Mouse (Mus musculus) liver, embryonic 16.5 days (tissue): ENCODE results near the gene Bpi. TPM values are rescaled to one million over a fixed set of nuclear protein-coding genes. Genes with fewer than 3 reads are reported as not detected.
A peak's percentile ranks its signal among the peaks of the same experiment; 100 is the strongest.

Source experiments
- ATAC-seq: fragments of 200-750 bp; cut with Nextera tagmentation; 2 replicates; pipeline ENCODE4 v1.8.0; 2017; ENCODE audit warnings: low read depth, mild to moderate bottlenecking, moderate number of reproducible peaks, moderate library complexity
- H3K27ac ChIP-seq: fragments of 300-500 bp; sonication (generic); 2 replicates; pipeline ENCODE4 v1.5.1; 2014; ENCODE audit warnings: mild to moderate bottlenecking, low read length
- H3K27me3 ChIP-seq: fragments of 300-500 bp; sonication (generic); 2 replicates; pipeline ENCODE4 v1.6.1; 2014; ENCODE audit warnings: low read depth, low read length, mixed read lengths; ENCODE audit not compliant: control insufficient read depth, insufficient read depth
- H3K36me3 ChIP-seq: fragments of 300-500 bp; sonication (generic); 2 replicates; pipeline ENCODE4 v1.6.1; 2014; ENCODE audit warnings: mild to moderate bottlenecking; ENCODE audit not compliant: control insufficient read depth, insufficient read depth
- H3K4me1 ChIP-seq: fragments of 300-500 bp; sonication (generic); 2 replicates; pipeline ENCODE4 v1.6.1; 2014; ENCODE audit warnings: low read depth, low read length, mixed read lengths; ENCODE audit not compliant: control insufficient read depth
- H3K4me2 ChIP-seq: fragments of 300-500 bp; sonication (generic); 2 replicates; pipeline ENCODE4 v1.6.1; 2014; ENCODE audit warnings: low read depth, low read length, mixed read lengths
- H3K4me3 ChIP-seq: fragments of 300-500 bp; sonication (generic); 2 replicates; pipeline ENCODE4 v1.5.1; 2014; ENCODE audit warnings: low read depth, mild to moderate bottlenecking, low read length
- H3K9ac ChIP-seq: fragments of 300-500 bp; sonication (generic); 2 replicates; pipeline ENCODE4 v1.6.1; 2014; ENCODE audit warnings: low read depth, low read length
- H3K9me3 ChIP-seq: fragments of 300-500 bp; sonication (generic); replicated peaks from 2 replicates; pipeline ENCODE4 v1.6.1; 2016; ENCODE audit warnings: low read length; ENCODE audit not compliant: control insufficient read depth
- WGBS: fragments of 180-500 bp; shearing (Covaris S2); extraction: QIAGEN DNeasy Blood & Tissue Kit; methylation state at CpG from one replicate; pipeline ENCODE4 v1.1.7; 2014; ENCODE audit not compliant: insufficient replicate concordance; 5-methylcytosine and 5-hydroxymethylcytosine counted together
- polyA plus RNA-seq: library from polyadenylated mRNA; unstranded; fragments of >200 nt; fragmentation: Nextera tagmentation; extraction: Ambion mirVana; gene quantifications from 2 replicates; pipeline ENCODE4 v1.2.1, GENCODE M21; 2015

Bpi gene
- polyA plus RNA-seq, 1 experiment from 2014 or later = not detected

GRCm38 (mm10) chr2:158221446-158222084, 36.3 kb upstream of the Bpi start:
- 47% methylated on average over 9 of the region's 9 CpGs for WGBS
- Histone ChIP-seq H3K4me1 (no peaks in the 10 kb centered on the region), H3K9me3 (no peaks in the 10 kb centered on the region), H3K4me2 (no peak overlapping the region), H3K27ac (no peak overlapping the region), H3K27me3 (no peaks in the 10 kb centered on the region), H3K36me3 (no peaks in the 10 kb centered on the region), H3K4me3 (no peak overlapping the region), H3K9ac (no peak overlapping the region)
- ATAC-seq = no peak

GRCm38 (mm10) chr2:158222664-158223063, 35.2 kb upstream of the Bpi start:
- Histone ChIP-seq H3K9ac (no peak overlapping the region), H3K27me3 (no peaks in the 10 kb centered on the region; the same call in 1 of the 2 replicates), H3K27ac (no peak overlapping the region), H3K4me1 (no peaks in the 10 kb centered on the region), H3K9me3 (no peaks in the 10 kb centered on the region), H3K4me3 (no peak overlapping the region), H3K4me2 (no peak overlapping the region), H3K36me3 (no peaks in the 10 kb centered on the region)
- ATAC-seq = no peak
- 60% methylated on average over 4 of the region's 4 CpGs for WGBS

GRCm38 (mm10) chr2:158223497-158223896, 34.4 kb upstream of the Bpi start:
- Histone ChIP-seq H3K4me3 (no peak overlapping the region), H3K4me2 (no peak overlapping the region), H3K27me3 (no peaks in the 10 kb centered on the region; the same call in 1 of the 2 replicates), H3K9ac (no peak overlapping the region), H3K27ac (no peak overlapping the region), H3K4me1 (no peaks in the 10 kb centered on the region), H3K9me3 (no peaks in the 10 kb centered on the region), H3K36me3 (no peaks in the 10 kb centered on the region)
- 68% methylated on average over 3 of the region's 3 CpGs for WGBS
- no peak for ATAC-seq

- H3K4me3 ChIP-seq = no peak overlapping the region
- no peaks in the 10 kb centered on the region; the same call in 1 of the 2 replicates for H3K4me1 ChIP-seq
- no peak overlapping the region for H3K9ac ChIP-seq
- H3K27ac ChIP-seq = no peak overlapping the region
- ATAC-seq = no peak
- H3K27me3 ChIP-seq = peaks cover 12% of the 10 kb centered on the region
- H3K4me2 ChIP-seq = no peak overlapping the region
- H3K9me3 ChIP-seq = no peaks in the 10 kb centered on the region
- 44% methylated on average over 5 of the region's 5 CpGs for WGBS
- no peaks in the 10 kb centered on the region for H3K36me3 ChIP-seq
Measured at GRCm38 (mm10) chr2:158225301-158225700, 32.6 kb upstream of the Bpi start.

GRCm38 (mm10) chr2:158228670-158229502, 29.0 kb upstream of the Bpi start, which contains the start of gene D630003M21Rik:
D630003M21Rik (minus strand) TSS chr2:158229222.
- ATAC-seq = peak; percentile 32
- H3K27me3 ChIP-seq = peaks cover 12% of the 10 kb centered on the region

GRCm38 (mm10) chr2:158229503-158229892, 28.4 kb upstream of the Bpi start:
- no peak for ATAC-seq
- Histone ChIP-seq H3K4me2 (peak overlapping the region; percentile 55), H3K9ac (no peak overlapping the region)

More at GRCm38 (mm10) chr2:158228670-158229502, 29.0 kb upstream of the Bpi start, which contains the start of gene D630003M21Rik:
- H3K9me3 ChIP-seq = no peaks in the 10 kb centered on the region
- no peak within 1 kb of the TSS for H3K27ac ChIP-seq
- no peaks in the 10 kb centered on the region for H3K36me3 ChIP-seq
- peak within 1 kb of the TSS; percentile 55 for H3K4me2 ChIP-seq
- no peaks in the 10 kb centered on the region; the same call in 1 of the 2 replicates for H3K4me1 ChIP-seq
- H3K4me3 ChIP-seq = peak within 1 kb of the TSS; percentile 29
- H3K9ac ChIP-seq = no peak within 1 kb of the TSS
- WGBS = 1% methylated on average over 38 of the region's 55 CpGs

GRCm38 (mm10) chr2:158230617-158231016, 27.3 kb upstream of the Bpi start:
- H3K4me2 ChIP-seq = no peak overlapping the region
- 59% methylated on average over 6 of the region's 6 CpGs for WGBS
- no peak overlapping the region for H3K9ac ChIP-seq
- no peak for ATAC-seq
- no peaks in the 10 kb centered on the region for H3K9me3 ChIP-seq
- no peak overlapping the region for H3K4me3 ChIP-seq
- no peaks in the 10 kb centered on the region for H3K36me3 ChIP-seq
- no peak overlapping the region for H3K27ac ChIP-seq
- H3K4me1 ChIP-seq = no peaks in the 10 kb centered on the region; the same call in 1 of the 2 replicates
- peaks cover 12% of the 10 kb centered on the region for H3K27me3 ChIP-seq

More at GRCm38 (mm10) chr2:158229503-158229892, 28.4 kb upstream of the Bpi start:
- no peaks in the 10 kb centered on the region for H3K9me3 ChIP-seq
- H3K27me3 ChIP-seq = peaks cover 12% of the 10 kb centered on the region
- H3K36me3 ChIP-seq = no peaks in the 10 kb centered on the region
- H3K4me3 ChIP-seq = peak overlapping the region; percentile 29
- 22% methylated on average over 7 of the region's 7 CpGs for WGBS
- no peak overlapping the region for H3K27ac ChIP-seq
- H3K4me1 ChIP-seq = no peaks in the 10 kb centered on the region; the same call in 1 of the 2 replicates

GRCm38 (mm10) chr2:158231071-158231470, 26.8 kb upstream of the Bpi start:
- H3K27me3 ChIP-seq = peaks cover 12% of the 10 kb centered on the region
- no peak overlapping the region for H3K4me3 ChIP-seq
- 50% methylated on average over 5 of the region's 5 CpGs for WGBS
- no peaks in the 10 kb centered on the region for H3K36me3 ChIP-seq
- ATAC-seq = no peak
- no peak overlapping the region for H3K9ac ChIP-seq
- H3K9me3 ChIP-seq = no peaks in the 10 kb centered on the region
- H3K4me2 ChIP-seq = no peak overlapping the region
- H3K27ac ChIP-seq = no peak overlapping the region
- no peaks in the 10 kb centered on the region; the same call in 1 of the 2 replicates for H3K4me1 ChIP-seq

- Histone ChIP-seq H3K4me1 (no peaks in the 10 kb centered on the region; the same call in 1 of the 2 replicates), H3K27me3 (peaks cover 12% of the 10 kb centered on the region), H3K9me3 (no peaks in the 10 kb centered on the region), H3K27ac (no peak overlapping the region), H3K4me2 (no peak overlapping the region), H3K9ac (no peak overlapping the region), H3K4me3 (no peak overlapping the region), H3K36me3 (no peaks in the 10 kb centered on the region)
- WGBS = 53% methylated on average over 3 of the region's 3 CpGs
- no peak for ATAC-seq
Measured at GRCm38 (mm10) chr2:158232414-158232813, 25.5 kb upstream of the Bpi start.
